ENCODE assay signal across 19 mouse cellular contexts in genomic region chr19:57340900-57341742, GRCm38 (mm10).
"Had no signal": no experiment of that assay in that cellular context is flagged by ENCODE, and none has a peak within 500 bp of the region (broad histone marks: within the 10 kb centered on the region; RNA-seq: fewer than 3 reads in every experiment).

No protein-coding gene starts in this region.

- H3K27me3 ChIP-seq: limb, embryonic 15.5 days; liver, embryonic 12.5 days; midbrain, embryonic 12.5 days; neural tube, embryonic 13.5 days; neural tube, embryonic 15.5 days had no signal

- ATAC-seq: liver, embryonic 12.5 days; midbrain, embryonic 16.5 days had no signal

- H3K36me3 ChIP-seq: limb, embryonic 15.5 days; liver, embryonic 12.5 days; midbrain, embryonic 10.5 days; midbrain, embryonic 12.5 days; neural tube, embryonic 13.5 days; neural tube, embryonic 15.5 days had no signal

- H3K27ac ChIP-seq: limb, embryonic 15.5 days; liver, embryonic 12.5 days; liver, embryonic 14.5 days; midbrain, embryonic 10.5 days; midbrain, embryonic 12.5 days; neural tube, embryonic 13.5 days; neural tube, embryonic 15.5 days had no signal

- H3K4me2 ChIP-seq: limb, embryonic 15.5 days; liver, embryonic 12.5 days; midbrain, embryonic 12.5 days; neural tube, embryonic 13.5 days; neural tube, embryonic 15.5 days had no signal

- H3K4me1 ChIP-seq: limb, embryonic 15.5 days; liver, embryonic 12.5 days; midbrain, embryonic 10.5 days; midbrain, embryonic 12.5 days; neural tube, embryonic 13.5 days; neural tube, embryonic 15.5 days had no signal

- H3K4me3 ChIP-seq: limb, embryonic 15.5 days; liver, embryonic 12.5 days; midbrain, embryonic 10.5 days; midbrain, embryonic 12.5 days; myocyte; neural tube, embryonic 13.5 days; neural tube, embryonic 15.5 days had no signal

- DNase-seq: lung, postnatal 14 days; midbrain, embryonic 14.5 days; retina, postnatal 1 day; right cerebral cortex, adult 18-20 months; right cerebral cortex, postnatal 25 days; right cerebral cortex, postnatal 4 days; spleen, adult 18-20 months; thymus, adult 18-20 months; thymus, postnatal 14 days; thymus, postnatal 36 days had no signal

- H3K9ac ChIP-seq: limb, embryonic 15.5 days; liver, embryonic 12.5 days; liver, embryonic 14.5 days; midbrain, embryonic 12.5 days; neural tube, embryonic 13.5 days; neural tube, embryonic 15.5 days had no signal

- H3K9me3 ChIP-seq: limb, embryonic 15.5 days; midbrain, embryonic 10.5 days; neural tube, embryonic 13.5 days; neural tube, embryonic 15.5 days had no signal
